Mouse (Mus musculus): ENCODE results near the gene D030056L22Rik.

The D030056L22Rik gene

GRCm38 (mm10) chr19:18712866-18713300, at the start of gene D030056L22Rik:
Gene D030056L22Rik (plus strand): TSS chr19:18713193.
- DNase-seq, result peak; percentile 97

- no peak for DNase-seq
These were observed 49.1 kb upstream of the D030056L22Rik start for GRCm38 (mm10) chr19:18663904-18664303.

- no peak for DNase-seq
These were observed 46.0 kb upstream of the D030056L22Rik start for GRCm38 (mm10) chr19:18666966-18667365.

DNA sequence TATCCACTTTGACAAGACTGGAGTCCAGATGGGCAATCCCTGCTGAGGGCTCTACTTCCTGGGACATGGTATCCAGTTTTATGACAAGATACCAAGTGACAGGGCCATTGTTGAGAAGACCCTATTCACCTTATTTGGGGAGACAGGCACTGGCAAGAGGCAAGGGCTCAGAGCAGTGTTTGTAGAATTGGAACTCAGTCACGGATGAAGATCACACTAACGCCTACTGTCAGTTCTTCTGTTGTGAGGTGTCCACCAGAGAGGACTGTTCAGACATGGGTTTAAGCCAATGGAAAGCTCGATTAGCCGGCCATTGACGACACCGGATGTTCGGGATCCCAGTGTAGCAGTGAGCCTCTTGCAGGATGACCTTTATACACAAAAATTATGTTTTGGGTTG, 43.4 kb upstream of the D030056L22Rik start:
- DNase-seq, result no peak

DNA sequence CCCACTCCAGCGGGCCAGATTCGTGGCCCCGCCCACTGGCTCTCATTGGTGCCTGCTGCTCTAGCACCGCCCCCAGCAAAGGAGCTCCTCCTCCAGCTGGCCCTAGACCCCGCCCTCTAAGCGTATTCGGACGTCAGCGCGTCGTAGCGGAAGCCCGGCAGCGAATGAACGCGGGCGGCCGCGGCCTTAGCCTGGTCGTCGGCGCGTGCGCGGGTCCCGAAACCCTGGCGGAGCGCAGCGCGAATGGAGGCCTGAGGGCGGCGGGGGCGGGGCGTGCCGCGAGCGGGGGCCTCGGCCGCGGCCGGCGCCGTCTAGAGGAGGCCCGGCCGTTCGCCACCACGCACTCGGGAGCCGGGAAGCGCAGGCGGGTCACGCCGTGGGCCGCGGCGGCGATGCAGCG, 42.4 kb upstream of the D030056L22Rik start, which contains the start of gene Carnmt1:
Gene Carnmt1 (plus strand): TSS at position 157 of the 400 bp plus-strand sequence.
- DNase-seq, result peak; percentile 99

GRCm38 (mm10) chr19:18671056-18671741, 41.8 kb upstream of the D030056L22Rik start:
- peak; percentile 63 for DNase-seq

GRCm38 (mm10) chr19:18672498-18672897, 40.5 kb upstream of the D030056L22Rik start:
- DNase-seq, result no peak

DNA sequence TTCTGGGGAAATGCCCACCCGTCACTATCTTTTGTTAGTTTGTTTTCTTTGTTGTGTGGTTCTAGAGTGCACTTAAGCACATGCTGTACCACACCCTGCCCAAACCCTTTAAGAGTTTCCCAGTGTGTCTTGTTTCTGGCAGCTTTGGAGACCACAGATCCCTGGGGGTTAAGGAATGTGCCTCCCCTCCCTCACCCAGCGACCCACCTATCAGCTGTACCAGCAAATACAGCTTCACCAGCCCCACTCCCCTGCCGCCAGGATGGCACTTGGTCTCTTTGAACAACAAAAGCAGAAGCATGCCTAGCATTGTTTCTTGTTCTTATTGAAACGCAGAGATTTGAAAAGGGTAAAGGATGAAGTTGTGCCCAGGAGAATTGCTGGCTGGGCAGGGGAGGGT, 39.9 kb upstream of the D030056L22Rik start:
- no peak for DNase-seq

- DNase-seq, result no peak
These were observed 30.9 kb upstream of the D030056L22Rik start for GRCm38 (mm10) chr19:18682142-18682541.

- peak; percentile 29 for DNase-seq
These were observed 25.4 kb upstream of the D030056L22Rik start for GRCm38 (mm10) chr19:18687556-18687955.

- DNase-seq, result no peak
These were observed 20.8 kb upstream of the D030056L22Rik start for GRCm38 (mm10) chr19:18692176-18692575.

DNA sequence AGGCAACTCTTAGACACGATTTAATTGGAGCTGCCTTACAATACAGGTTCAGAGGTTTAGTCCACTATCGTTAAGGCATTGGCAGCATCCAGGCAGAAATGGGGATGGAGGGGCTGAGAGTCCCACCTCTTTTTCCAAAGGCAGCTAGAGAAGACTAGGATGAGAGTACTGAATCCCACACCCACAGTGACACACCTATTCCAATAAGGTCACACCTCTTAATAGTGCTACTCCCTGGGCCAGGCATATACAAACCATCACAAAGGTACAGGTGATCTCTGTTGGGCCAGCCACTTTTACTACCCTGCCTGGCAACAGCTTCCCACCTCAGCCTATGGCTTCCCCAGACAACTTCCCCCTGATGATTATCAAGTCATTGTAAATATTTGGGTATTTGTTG, 20.2 kb upstream of the D030056L22Rik start:
- no peak for DNase-seq

DNA sequence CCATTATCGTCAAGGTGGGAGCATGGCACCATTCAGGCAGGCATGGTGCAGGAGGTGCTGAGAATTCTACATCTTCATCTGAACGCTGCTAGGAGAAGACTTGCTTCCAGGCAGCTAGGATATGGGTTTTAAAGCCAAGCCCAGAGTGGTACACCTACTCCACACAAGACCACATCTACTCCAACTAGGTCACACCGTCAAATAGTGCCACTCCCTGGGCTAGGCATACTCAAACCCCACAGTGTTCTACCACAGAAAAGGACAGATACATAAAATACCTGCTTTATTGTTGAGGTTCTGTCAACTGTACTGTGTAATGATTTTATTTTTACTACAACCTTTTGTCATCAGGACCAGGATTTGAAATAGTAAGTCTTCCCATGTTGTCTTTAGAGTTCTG, 17.9 kb upstream of the D030056L22Rik start:
- DNase-seq, result no peak

DNA sequence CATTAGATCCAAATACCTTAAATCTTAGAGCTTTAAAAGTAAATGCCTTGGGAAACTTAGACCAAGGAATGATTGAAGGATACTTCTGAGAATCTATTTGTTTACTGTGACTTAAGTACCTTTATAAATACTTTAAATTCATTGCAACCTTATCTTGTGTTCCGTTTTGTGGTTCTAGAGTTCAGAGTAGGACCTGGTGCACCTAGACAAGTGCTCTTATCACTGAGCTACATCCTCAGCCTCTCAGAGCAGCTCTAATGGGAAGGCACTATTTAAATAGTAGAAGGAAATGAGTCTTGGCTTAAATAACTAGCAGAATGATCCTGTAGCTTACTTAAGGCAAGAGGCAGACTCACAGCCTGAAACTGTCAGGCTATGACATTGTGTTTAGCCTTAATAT, 17.4 kb upstream of the D030056L22Rik start:
- no peak for DNase-seq

- DNase-seq, result peak; percentile 53
These were observed 4.9 kb upstream of the D030056L22Rik start for GRCm38 (mm10) chr19:18708101-18708500.

GRCm38 (mm10) chr19:18710903-18711302, 2.1 kb upstream of the D030056L22Rik start:
- peak; percentile 25 for DNase-seq

DNA sequence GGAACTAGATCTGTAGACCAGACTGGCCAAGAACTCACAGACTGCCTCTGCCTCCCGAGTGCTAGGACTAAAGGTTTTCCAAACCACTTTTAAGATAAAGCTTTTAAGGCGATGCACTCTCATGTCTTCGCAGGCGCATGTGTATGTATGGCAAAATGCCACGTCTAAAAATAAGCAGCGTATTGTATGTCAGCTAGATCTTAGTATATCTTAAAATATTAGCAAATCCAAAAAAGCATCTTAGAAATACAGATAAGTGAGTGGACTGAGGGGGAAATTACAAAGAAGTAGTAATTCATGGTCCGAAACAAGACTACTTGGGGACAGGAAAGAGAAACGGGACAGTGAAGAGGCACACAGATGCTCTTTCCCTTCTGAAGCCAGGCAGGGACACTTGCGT, 1.4 kb upstream of the D030056L22Rik start:
- DNase-seq, result peak; percentile 19

DNA sequence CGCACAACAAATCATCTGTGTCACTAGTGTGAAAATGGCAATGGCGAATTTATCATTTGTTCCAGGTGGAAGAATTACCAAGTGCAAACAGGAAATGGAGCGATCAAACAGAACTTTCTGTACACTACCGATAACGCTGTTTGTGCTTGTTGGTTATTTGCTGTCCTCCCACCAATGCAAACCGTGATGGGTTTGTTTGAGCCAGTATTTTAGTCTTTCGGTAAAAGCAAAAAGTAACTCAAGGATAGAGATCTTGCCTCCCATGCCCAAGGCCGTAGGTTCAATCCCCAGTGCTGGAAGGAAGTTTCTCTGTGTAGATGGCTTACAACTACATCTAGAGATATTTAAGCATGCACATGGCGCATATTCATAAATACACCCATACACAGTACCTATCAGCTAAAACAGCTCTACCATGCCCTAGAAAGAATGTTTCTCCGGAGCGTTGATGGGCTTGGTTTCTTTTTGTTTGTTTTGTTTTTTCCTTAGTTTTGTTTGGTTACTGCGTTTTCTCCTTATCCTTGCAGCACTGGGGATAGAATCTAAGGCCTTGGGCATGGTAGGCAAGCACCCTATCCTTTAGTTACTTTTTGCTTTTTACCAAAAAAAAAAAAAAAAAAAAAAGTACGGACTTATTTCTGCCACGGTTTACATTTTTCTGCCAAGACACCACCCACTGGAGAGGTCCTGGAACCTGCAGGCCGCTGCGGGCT, 684 bp upstream of the D030056L22Rik start:
- peak; percentile 14 for DNase-seq

DNA sequence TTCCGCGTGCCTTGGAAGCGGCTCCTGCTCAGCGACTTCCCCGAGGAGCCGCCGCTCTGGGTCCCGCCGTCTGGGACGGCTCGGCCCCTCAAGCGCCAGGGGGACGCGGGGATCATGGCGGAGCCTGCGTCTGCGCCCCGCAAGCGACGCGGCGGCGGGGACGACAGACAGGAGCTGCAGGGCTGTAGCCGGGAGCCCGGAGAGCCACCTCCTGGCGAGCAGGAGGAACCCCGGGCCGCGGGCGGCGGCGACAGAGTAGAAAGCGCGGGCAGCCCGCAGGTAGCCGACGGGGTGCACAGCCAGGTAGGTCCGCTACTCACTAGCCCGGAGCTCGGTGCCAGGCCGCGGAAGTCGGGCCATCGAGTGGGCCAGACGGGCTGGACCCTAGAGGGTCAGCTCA, 364 bp downstream of the D030056L22Rik start:
- DNase-seq, result peak; percentile 75

- peak; percentile 58 for DNase-seq
These were observed 3.4 kb downstream of the D030056L22Rik start for GRCm38 (mm10) chr19:18716374-18716773.

DNA sequence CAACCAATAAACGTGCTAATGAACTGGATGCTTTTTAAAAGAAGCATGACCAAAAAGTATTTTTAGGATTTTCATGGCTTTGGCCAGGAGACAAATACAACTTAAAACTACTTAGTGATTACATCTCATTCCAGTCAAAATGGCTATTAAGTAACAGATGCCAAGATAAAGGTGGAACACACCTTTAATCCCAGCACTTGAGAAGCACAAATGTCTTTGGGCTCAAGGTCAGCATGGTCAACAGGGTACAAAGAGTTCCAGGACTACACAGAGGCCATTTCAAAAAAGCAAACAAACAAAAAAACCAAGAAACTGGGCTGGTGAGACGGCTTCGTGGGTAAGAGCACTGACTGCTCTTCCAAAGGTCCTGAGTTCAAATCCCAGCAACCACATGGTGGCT, 7.3 kb downstream of the D030056L22Rik start:
- DNase-seq, result no peak

- DNase-seq, result no peak
These were observed 12.2 kb downstream of the D030056L22Rik start for GRCm38 (mm10) chr19:18725186-18725585.

GRCm38 (mm10) chr19:18730255-18730654, 17.3 kb downstream of the D030056L22Rik start:
- DNase-seq, result no peak

GRCm38 (mm10) chr19:18731077-18731476, 18.1 kb downstream of the D030056L22Rik start:
- DNase-seq, result no peak

Data from cerebellum, adult 9-11 months (tissue).